Mouse (Mus musculus): Measurements from ENCODE around the gene Acsf3.
A peak's percentile ranks its signal among the peaks of the same experiment; 100 is the strongest.

Gene Acsf3

DNA sequence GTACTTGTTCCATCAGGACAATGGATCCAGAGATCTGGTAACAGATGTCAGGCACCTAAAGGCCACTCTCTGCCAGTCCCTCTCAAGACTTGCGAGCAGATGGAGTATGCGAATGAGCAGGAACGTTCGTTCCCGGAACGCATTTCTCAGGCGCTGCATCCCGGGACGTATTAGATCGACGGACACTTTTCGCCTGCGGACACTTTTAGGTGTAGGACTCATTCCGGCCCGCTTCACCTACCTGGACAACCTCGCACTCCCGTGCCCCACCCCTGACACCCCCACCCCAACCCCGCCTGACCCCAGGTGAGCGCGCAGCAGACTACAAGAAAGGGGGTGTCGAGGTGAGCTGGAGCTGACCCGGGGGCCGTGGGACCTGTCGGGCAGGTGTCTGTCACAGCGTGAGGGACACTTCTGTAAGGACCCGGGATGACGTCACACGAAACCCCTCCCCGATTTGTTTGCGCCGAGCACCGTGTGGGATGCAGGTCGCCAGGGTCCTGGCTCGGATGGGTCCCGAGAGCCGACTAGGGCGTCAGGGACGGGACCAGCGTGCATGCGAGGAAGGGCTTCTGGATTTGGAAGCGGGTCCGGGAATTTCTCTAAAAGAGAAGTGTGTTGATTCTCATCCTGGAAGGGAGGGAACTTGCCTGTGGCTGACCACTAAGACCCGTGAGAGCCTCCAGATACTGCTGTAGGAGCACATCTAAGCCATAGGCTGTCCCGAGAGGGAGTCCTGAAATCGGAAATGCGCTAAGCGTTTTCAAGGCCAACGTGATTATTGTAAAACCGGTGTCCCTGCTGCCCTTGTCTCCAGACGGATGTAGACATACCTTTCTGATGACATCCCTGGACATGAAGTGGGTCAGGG is at the start of gene Acsf3:
TSS of gene Acsf3 (plus strand) at position 202 of the 871 bp plus-strand sequence.
- peak; percentile 59 for DNase-seq (ENCODE audit: low read depth, low spot score)

- DNase-seq (ENCODE audit: low read depth, low spot score): no peak
Measured at GRCm38 (mm10) chr8:122726789-122727188, 48.5 kb upstream of the Acsf3 start.

DNA sequence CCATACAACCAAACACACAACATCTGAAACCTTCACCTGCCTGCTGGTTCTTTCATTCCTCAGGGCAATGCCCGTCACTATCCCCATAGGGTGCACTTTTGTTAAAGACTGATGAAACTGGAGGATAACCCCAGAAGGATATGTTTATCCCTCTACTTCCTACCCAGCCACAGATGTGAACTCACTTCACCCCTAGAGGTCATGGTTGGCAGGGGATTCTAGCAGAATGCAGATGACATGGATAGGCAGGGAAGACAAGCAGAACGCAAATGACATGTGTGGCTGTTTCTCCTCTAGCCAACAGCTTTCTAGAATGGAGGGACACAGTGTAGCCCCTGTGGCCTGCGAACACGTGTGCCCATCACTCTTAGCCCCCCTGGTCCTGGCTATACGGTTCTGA is 47.9 kb upstream of the Acsf3 start:
- no peak for DNase-seq (ENCODE audit: low read depth, low spot score)

- DNase-seq (ENCODE audit: low read depth, low spot score): no peak
Measured at GRCm38 (mm10) chr8:122728630-122729029, 46.7 kb upstream of the Acsf3 start.

GRCm38 (mm10) chr8:122735110-122735509 is 40.2 kb upstream of the Acsf3 start:
- no peak for DNase-seq (ENCODE audit: low read depth, low spot score)

GRCm38 (mm10) chr8:122735542-122736473 is 39.5 kb upstream of the Acsf3 start:
- no peak for DNase-seq (ENCODE audit: low read depth, low spot score)

- no peak for DNase-seq (ENCODE audit: low read depth, low spot score)
Measured at GRCm38 (mm10) chr8:122736623-122737022, 38.7 kb upstream of the Acsf3 start.

DNA sequence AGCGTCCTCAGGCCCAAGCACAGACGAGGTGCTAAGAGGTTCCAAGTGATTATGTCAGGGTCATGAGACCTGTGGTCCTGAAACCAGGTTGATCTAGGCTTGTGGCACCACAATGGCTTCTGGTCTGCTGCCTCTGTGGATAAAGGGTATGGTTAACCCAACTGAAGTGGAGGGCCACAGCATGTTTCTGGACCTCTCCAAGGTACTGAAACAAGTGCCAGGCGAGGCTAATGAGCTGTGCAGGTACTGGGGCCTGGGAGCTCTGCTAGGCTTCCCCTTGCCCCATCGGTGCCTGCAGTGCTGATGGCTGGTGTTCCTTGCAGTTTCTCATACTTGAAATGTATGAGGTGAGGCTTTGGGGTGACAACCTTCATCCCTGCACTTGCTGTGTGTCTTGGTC is 38.2 kb upstream of the Acsf3 start:
- DNase-seq (ENCODE audit: low read depth, low spot score): no peak

GRCm38 (mm10) chr8:122737886-122738285 is 37.4 kb upstream of the Acsf3 start:
- DNase-seq (ENCODE audit: low read depth, low spot score): no peak

GRCm38 (mm10) chr8:122739102-122739725 is 36.1 kb upstream of the Acsf3 start:
- DNase-seq (ENCODE audit: low read depth, low spot score): no peak

- DNase-seq (ENCODE audit: low read depth, low spot score): no peak
Measured at GRCm38 (mm10) chr8:122742471-122742870, 32.8 kb upstream of the Acsf3 start.

- DNase-seq (ENCODE audit: low read depth, low spot score): no peak
Measured at GRCm38 (mm10) chr8:122745022-122745749, 30.1 kb upstream of the Acsf3 start.

DNA sequence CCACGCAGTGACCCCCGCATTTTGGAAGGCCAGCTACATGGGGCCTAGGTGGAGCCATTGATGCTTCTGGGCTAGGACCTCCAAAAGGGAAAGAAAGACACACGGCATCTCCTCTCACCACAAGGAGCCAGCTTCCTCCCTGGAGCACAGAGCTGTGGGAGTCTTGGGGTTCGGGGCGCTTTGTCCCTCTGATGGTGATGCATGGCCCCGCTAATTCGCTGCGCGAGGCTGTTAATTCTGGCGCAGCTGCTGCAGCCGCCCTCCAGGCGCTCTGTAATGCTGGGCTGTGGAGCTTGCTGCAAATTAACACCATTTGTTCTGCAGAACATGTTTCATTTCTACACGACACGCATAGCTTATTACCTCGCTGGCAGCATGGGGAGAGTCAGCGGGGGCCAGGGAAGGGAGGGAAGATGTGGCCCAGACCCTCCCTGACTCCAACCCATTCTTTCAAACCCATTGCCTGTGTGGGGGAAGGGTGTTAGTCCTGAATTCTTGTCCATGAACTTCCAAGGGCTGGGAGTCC is 29.5 kb upstream of the Acsf3 start:
- no peak for DNase-seq (ENCODE audit: low read depth, low spot score)

- no peak for DNase-seq (ENCODE audit: low read depth, low spot score)
Measured at GRCm38 (mm10) chr8:122746439-122746838, 28.8 kb upstream of the Acsf3 start.

- no peak for DNase-seq (ENCODE audit: low read depth, low spot score)
Measured at GRCm38 (mm10) chr8:122747825-122748224, 27.5 kb upstream of the Acsf3 start.

DNA sequence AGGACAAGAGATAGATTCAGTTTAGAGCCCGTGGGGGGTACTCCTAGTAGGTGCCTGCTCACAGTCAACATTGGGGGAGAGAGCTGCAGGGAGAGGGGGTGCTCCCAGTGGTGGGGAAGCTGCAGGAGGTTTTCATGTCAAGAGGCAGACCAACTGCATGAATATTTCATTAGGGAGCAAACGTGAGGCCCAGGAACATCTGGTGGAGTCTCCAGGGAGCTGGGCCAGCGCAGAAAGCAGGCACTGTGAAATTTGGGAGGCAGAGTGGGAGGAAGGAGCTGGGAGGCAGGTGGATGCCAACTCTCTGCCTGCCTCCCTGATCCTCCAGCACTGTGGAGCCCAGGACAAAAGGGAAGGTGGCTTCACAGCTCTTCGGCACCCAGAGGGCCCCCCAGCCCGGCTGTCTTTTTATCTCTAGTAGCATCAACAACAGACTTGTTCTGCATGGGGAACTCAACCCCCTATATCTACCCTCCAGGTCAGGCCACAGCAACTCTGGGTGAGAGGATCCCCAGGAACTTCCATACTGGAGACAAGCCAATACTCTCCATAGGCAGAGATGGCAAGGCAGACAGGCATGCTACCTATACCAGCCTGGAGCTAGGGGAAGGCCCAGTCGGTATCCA is 25.8 kb upstream of the Acsf3 start:
- no peak for DNase-seq (ENCODE audit: low read depth, low spot score)

- no peak for DNase-seq (ENCODE audit: low read depth, low spot score)
Measured at GRCm38 (mm10) chr8:122751342-122751741, 23.9 kb upstream of the Acsf3 start.

DNA sequence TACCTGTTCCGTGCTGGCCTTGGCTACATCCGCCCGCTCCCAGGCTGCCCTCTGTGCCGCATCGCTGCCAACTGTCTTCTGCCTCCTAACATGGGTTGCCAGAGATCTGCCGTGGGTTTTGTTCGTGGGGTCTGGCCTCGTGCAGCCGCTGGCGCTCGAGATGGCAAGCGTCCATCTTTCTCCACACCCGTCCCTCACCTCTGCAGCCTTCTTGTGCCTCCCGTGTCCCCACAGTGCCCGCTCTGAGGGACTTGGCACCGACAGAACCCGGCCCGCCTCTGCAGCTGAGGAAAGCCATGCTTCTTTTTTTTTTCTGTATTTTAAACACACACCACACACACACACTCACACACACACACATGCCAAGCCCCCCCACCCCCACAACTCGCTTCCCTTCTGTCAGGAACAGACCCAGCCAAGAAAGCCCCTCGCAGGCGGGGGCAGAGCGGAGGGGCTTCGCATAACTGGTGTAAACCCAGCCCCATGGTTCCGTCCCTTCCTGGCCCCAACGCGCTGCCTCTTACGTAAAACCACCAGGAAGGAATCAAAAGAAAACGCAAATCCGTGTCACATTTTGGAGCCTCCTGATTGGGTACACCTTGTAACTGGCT is 23.1 kb upstream of the Acsf3 start:
- DNase-seq (ENCODE audit: low read depth, low spot score): no peak

DNA sequence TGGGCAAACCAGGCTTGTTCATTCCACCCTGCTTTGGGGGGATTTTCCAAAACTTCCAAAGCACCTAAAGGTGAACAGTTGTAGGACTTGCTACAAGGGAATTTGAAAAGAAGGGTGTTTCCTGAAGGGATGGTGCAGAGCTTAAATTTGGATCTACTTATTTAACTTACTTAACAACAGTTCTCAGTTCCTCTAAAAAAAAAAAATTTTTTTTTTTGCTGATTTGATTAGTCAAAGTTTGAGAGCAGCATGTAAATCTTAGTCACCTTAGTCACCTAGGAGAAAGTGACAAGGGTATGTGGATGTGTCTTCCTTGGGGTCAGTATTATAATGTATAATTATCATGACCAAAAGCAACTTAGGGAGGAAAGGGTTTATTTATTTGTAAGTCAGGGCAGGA is 16.7 kb upstream of the Acsf3 start:
- no peak for DNase-seq (ENCODE audit: low read depth, low spot score)

DNA sequence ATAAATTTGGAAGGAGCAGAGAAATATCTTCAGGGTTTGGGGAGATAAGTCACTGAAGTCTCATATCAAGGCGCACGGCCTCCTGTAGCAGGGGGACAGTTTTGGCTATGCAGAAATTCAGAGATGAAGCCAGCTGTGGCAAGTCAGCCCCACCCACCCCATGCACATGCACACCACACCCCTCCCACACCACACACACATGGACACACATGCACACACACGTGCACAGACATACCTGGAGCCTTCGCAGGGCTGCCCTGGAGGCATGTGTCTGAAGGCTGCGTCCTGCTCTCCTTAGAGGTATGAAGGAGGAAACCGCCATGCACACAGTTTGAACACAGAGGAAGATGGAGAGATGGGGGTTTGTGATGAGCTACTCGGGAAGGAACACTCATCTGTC is 15.2 kb upstream of the Acsf3 start:
- DNase-seq (ENCODE audit: low read depth, low spot score): no peak

Measured in 3T3-L1 (cell line).